Mouse (Mus musculus) MEL (cell line): Measurements from ENCODE around the gene Agpat1. TPM values are rescaled to one million over a fixed set of nuclear protein-coding genes. Genes with fewer than 3 reads are reported as not detected.

Experiments
- DNase-seq: peaks from one replicate; pipeline ENCODE4 v3.0.0; 2011; ENCODE audit warnings: low read depth, low spot score
- H3K27ac ChIP-seq: 2 replicates; pipeline ENCODE4 v1.5.1; 2012; ENCODE audit warnings: low read depth, mild to moderate bottlenecking, control low read depth, low read length, moderate library complexity; ENCODE audit not compliant: control insufficient read depth
- H3K27me3 ChIP-seq, 2 experiments: fragments of 150-350 bp in 1 of 2; sonication (generic) in 1 of 2; 2 replicates each; pipeline ENCODE4 v1.6.1; 2012; ENCODE audit warnings: low read length in 2 of 2, mild to moderate bottlenecking in 2 of 2, improper control_type of control experiment in 1 of 2, moderate library complexity in 1 of 2; ENCODE audit not compliant: insufficient read depth in 2 of 2, control insufficient read depth in 1 of 2
- H3K36me3 ChIP-seq, 2 experiments: 2 replicates each; pipeline ENCODE4 v1.6.1; 2012 to 2014; ENCODE audit warnings: low read length in 2 of 2, improper control_type of control experiment in 1 of 2, inconsistent platforms in 1 of 2, mild to moderate bottlenecking in 1 of 2; ENCODE audit not compliant: insufficient read depth in 2 of 2, control insufficient read depth in 1 of 2
- H3K4me1 ChIP-seq, 2 experiments: fragments of 150-350 bp in 1 of 2; sonication (generic) in 1 of 2; 2 replicates each; pipeline ENCODE4 v1.6.1; 2012; ENCODE audit warnings: low read length in 2 of 2, improper control_type of control experiment in 1 of 2, mild to moderate bottlenecking in 1 of 2; ENCODE audit not compliant: insufficient read depth in 2 of 2, control insufficient read depth in 1 of 2
- H3K4me3 ChIP-seq, 2 experiments: fragments of 150-350 bp in 1 of 2; sonication (generic) in 1 of 2; 2 replicates each; pipeline ENCODE4 v1.5.1; 2012; ENCODE audit warnings: low read depth in 2 of 2, low read length in 2 of 2, mild to moderate bottlenecking in 2 of 2, moderate library complexity in 2 of 2, control low read depth in 1 of 2, improper control_type of control experiment in 1 of 2; ENCODE audit not compliant: control insufficient read depth in 1 of 2, insufficient read depth in 1 of 2
- H3K79me2 ChIP-seq: 2 replicates; pipeline ENCODE4 v1.6.1; 2012; ENCODE audit warnings: mild to moderate bottlenecking, low read length, moderate library complexity; ENCODE audit not compliant: control insufficient read depth, poor library complexity, insufficient read depth
- H3K9ac ChIP-seq: 2 replicates; pipeline ENCODE4 v1.6.1; 2012; ENCODE audit warnings: low read depth, mild to moderate bottlenecking, control low read depth, low read length, moderate library complexity; ENCODE audit not compliant: control insufficient read depth, poor library complexity, severe bottlenecking
- H3K9me3 ChIP-seq: fragments of 150-350 bp; sonication (generic); replicated peaks from 2 replicates; pipeline ENCODE4 v1.6.1; 2012; ENCODE audit warnings: mild to moderate bottlenecking, low read length, improper control_type of control experiment, moderate library complexity; ENCODE audit not compliant: insufficient read depth
- BHLHE40 ChIP-seq: IDR thresholded peaks from 2 replicates; pipeline ENCODE4 v1.6.1; 2012; ENCODE audit warnings: low read depth, mild to moderate bottlenecking, inconsistent platforms, low read length, improper control_type of control experiment, borderline replicate concordance
- CHD1 ChIP-seq: IDR thresholded peaks from 2 replicates; pipeline ENCODE4 v1.6.1; 2012; ENCODE audit warnings: low read depth, mild to moderate bottlenecking, inconsistent platforms, low read length, improper control_type of control experiment
- CTCF ChIP-seq, 3 experiments: IDR thresholded peaks in 2 of 3; conservative IDR thresholded peaks in 1 of 3; 2 replicates each; pipeline ENCODE4 v1.5.1; 2011 to 2012; ENCODE audit warnings: low read length in 3 of 3, low read depth in 2 of 3, mild to moderate bottlenecking in 2 of 3, improper control_type of control experiment in 1 of 3, inconsistent platforms in 1 of 3, mixed read lengths in 1 of 3, moderate library complexity in 1 of 3; ENCODE audit not compliant: control insufficient read depth in 1 of 3, insufficient read depth in 1 of 3, poor library complexity in 1 of 3, severe bottlenecking in 1 of 3
- E2F4 ChIP-seq: IDR thresholded peaks from 2 replicates; pipeline ENCODE4 v1.6.1; 2011; ENCODE audit warnings: low read depth, low read length, improper control_type of control experiment, borderline replicate concordance
- EP300 ChIP-seq, 2 experiments: IDR thresholded peaks; 2 replicates each; pipeline ENCODE4 v1.6.1; 2011; ENCODE audit warnings: improper control_type of control experiment in 2 of 2, low read length in 2 of 2, low read depth in 1 of 2, mild to moderate bottlenecking in 1 of 2
- ETS1 ChIP-seq: IDR thresholded peaks from 2 replicates; pipeline ENCODE4 v1.6.1; 2012; ENCODE audit warnings: low read depth, mild to moderate bottlenecking, inconsistent platforms, low read length, improper control_type of control experiment, moderate library complexity
- GATA1 ChIP-seq: IDR thresholded peaks from 2 replicates; pipeline ENCODE4 v1.6.1; 2011; ENCODE audit warnings: low read depth, low read length, improper control_type of control experiment
- JUND ChIP-seq: IDR thresholded peaks from 2 replicates; pipeline ENCODE4 v1.6.1; 2011; ENCODE audit warnings: low read depth, mild to moderate bottlenecking, improper control_type of control experiment, low read length
- KAT2A ChIP-seq: conservative IDR thresholded peaks from 2 replicates; pipeline ENCODE4 v1.6.1; 2012; ENCODE audit warnings: low read depth, low read length, improper control_type of control experiment, inconsistent platforms
- MYC ChIP-seq: IDR thresholded peaks from 2 replicates; pipeline ENCODE4 v1.6.1; 2011; ENCODE audit warnings: low read depth, mild to moderate bottlenecking, low read length, improper control_type of control experiment, moderate library complexity
- NELFE ChIP-seq: IDR thresholded peaks from 2 replicates; pipeline ENCODE4 v1.6.1; 2011; ENCODE audit warnings: low read depth, low read length, improper control_type of control experiment
- NRF1 ChIP-seq: IDR thresholded peaks from 2 replicates; pipeline ENCODE4 v1.6.1; 2014; ENCODE audit warnings: low read depth, mild to moderate bottlenecking, inconsistent platforms, low read length, improper control_type of control experiment, moderate library complexity; ENCODE audit not compliant: poor library complexity, insufficient read depth, severe bottlenecking
- POLR2A ChIP-seq, 2 experiments: IDR thresholded peaks; 2 replicates each; pipeline ENCODE4 v1.6.1; 2011 to 2012; ENCODE audit warnings: low read length in 2 of 2, mild to moderate bottlenecking in 2 of 2, control low read depth in 1 of 2, improper control_type of control experiment in 1 of 2, low read depth in 1 of 2, moderate library complexity in 1 of 2; ENCODE audit not compliant: control insufficient read depth in 1 of 2, insufficient read depth in 1 of 2, poor library complexity in 1 of 2
- POLR2AphosphoS2 ChIP-seq: IDR thresholded peaks from 2 replicates; pipeline ENCODE4 v1.6.1; 2011; ENCODE audit warnings: low read length, improper control_type of control experiment
- POLR2AphosphoS5 ChIP-seq: IDR thresholded peaks from 2 replicates; pipeline ENCODE4 v1.6.1; 2012; ENCODE audit warnings: low read depth, borderline replicate concordance, mild to moderate bottlenecking, inconsistent platforms, low read length, moderate library complexity, mixed read lengths
- RAD21 ChIP-seq: IDR thresholded peaks from 2 replicates; pipeline ENCODE4 v1.6.1; 2011; ENCODE audit warnings: mild to moderate bottlenecking, low read depth, low read length, improper control_type of control experiment
- RCOR1 ChIP-seq: IDR thresholded peaks from 2 replicates; pipeline ENCODE4 v1.6.1; 2012; ENCODE audit warnings: low read depth, mild to moderate bottlenecking, inconsistent platforms, low read length, improper control_type of control experiment
- SMC3 ChIP-seq: IDR thresholded peaks from 2 replicates; pipeline ENCODE4 v1.6.1; 2011; ENCODE audit warnings: low read depth, low read length, improper control_type of control experiment
- TAL1 ChIP-seq: IDR thresholded peaks from 2 replicates; pipeline ENCODE4 v1.6.1; 2012; ENCODE audit warnings: mild to moderate bottlenecking, inconsistent platforms, low read length, moderate library complexity, mixed read lengths
- TBP ChIP-seq: IDR thresholded peaks from 2 replicates; pipeline ENCODE4 v1.8.0; 2011; ENCODE audit warnings: low read depth, low read length, improper control_type of control experiment
- TCF12 ChIP-seq: IDR thresholded peaks from 2 replicates; pipeline ENCODE4 v1.6.1; 2014; ENCODE audit warnings: low read depth, mild to moderate bottlenecking, inconsistent platforms, low read length, improper control_type of control experiment, moderate library complexity
- UBTF ChIP-seq: IDR thresholded peaks from 2 replicates; pipeline ENCODE4 v1.6.1; 2012; ENCODE audit warnings: low read depth, mild to moderate bottlenecking, inconsistent platforms, low read length, improper control_type of control experiment, moderate library complexity, borderline replicate concordance; ENCODE audit not compliant: insufficient read depth
- ZKSCAN1 ChIP-seq: IDR thresholded peaks from 2 replicates; pipeline ENCODE4 v1.6.1; 2012; ENCODE audit warnings: low read depth, mild to moderate bottlenecking, inconsistent platforms, low read length, improper control_type of control experiment, moderate library complexity
- ZNF384 ChIP-seq: IDR thresholded peaks from 2 replicates; pipeline ENCODE4 v1.6.1; 2012; ENCODE audit warnings: low read depth, mild to moderate bottlenecking, inconsistent platforms, low read length, improper control_type of control experiment
- polyA plus RNA-seq, 2 experiments: library from polyadenylated mRNA; stranded (reverse) in 1 of 2; unstranded in 1 of 2; fragments of >175 nt in 1 of 2; fragments of >200 nt in 1 of 2; gene quantifications; 2 replicates each; pipeline versions ENCODE4 v1.2.1 to v1.2.4; 2012; ENCODE audit warnings: low replicate concordance in 2 of 2, low read depth in 1 of 2; ENCODE audit not compliant: insufficient read length in 2 of 2, insufficient read depth in 1 of 2, missing spikeins in 1 of 2
- total RNA-seq: library from RNA; depleted of rRNA; stranded (reverse); fragments of 300-350 nt; gene quantifications from 2 replicates; pipeline ENCODE4 v1.2.3, GENCODE M21; 2012

Gene Agpat1
- total and polyA plus RNA-seq, 3 experiments, result 85.2 to 153 TPM; not detected in 1

- H3K27ac ChIP-seq, result peak overlapping the region; percentile 73
- H3K27me3 ChIP-seq, result no peaks in the 10 kb centered on the region
- H3K4me3 ChIP-seq, result peak overlapping the region; percentile 78 to 92
- H3K9ac ChIP-seq, result peak overlapping the region; percentile 89
- H3K4me1 ChIP-seq, result peaks cover 11 to 36% of the 10 kb centered on the region in 2 experiments
- H3K9me3 ChIP-seq, result no peaks in the 10 kb centered on the region
- no peak for TF ChIP-seq RCOR1
- TF ChIP-seq POLR2A (IDR thresholded peaks at IDR 0.05; ENCODE audit: control insufficient read depth in 1 of 2, insufficient read depth in 1 of 2, low read depth in 1 of 2, low read length in 2 of 2, poor library complexity in 1 of 2), result 0 out of 4 replicates have a peak, but pooled peaks of 1 of the 2 experiments have one; percentile 1
- no peak for TF ChIP-seq POLR2AphosphoS5
- no peak for TF ChIP-seq EP300 (IDR thresholded peaks at IDR 0.05; ENCODE audit: low read depth in 1 of 2, low read length in 2 of 2)
- TF ChIP-seq TBP, result no peak
- no peak for TF ChIP-seq POLR2AphosphoS2
- TF ChIP-seq JUND, result no peak
- no peak for TF ChIP-seq BHLHE40
- TF ChIP-seq ETS1, result no peak
- TF ChIP-seq, all 39 proteins: peak for 1
- peaks cover 0 to 27% of the 10 kb centered on the region in 2 experiments; a peak in 2 of 4 replicates for H3K36me3 ChIP-seq
- no peak for DNase-seq
- H3K79me2 ChIP-seq, result peaks cover 15% of the 10 kb centered on the region; the same call in 1 of the 2 replicates
Observed at GRCm38 (mm10) chr17:34587814-34588213, 16.2 kb upstream of the Agpat1 start.

GRCm38 (mm10) chr17:34588767-34589166 lies 15.3 kb upstream of the Agpat1 start:
- peaks cover 0 to 27% of the 10 kb centered on the region in 2 experiments; a peak in 2 of 4 replicates for H3K36me3 ChIP-seq
- no peak for TF ChIP-seq TAL1
- TF ChIP-seq CTCF (IDR thresholded peaks at IDR 0.05 in 2 of 3, conservative IDR thresholded peaks at IDR 0.05 in 1 of 3; ENCODE audit: control insufficient read depth in 1 of 3, insufficient read depth in 1 of 3, low read depth in 2 of 3, low read length in 3 of 3, poor library complexity in 1 of 3, severe bottlenecking in 1 of 3), result no peak
- no peak for TF ChIP-seq ZNF384
- no peak for TF ChIP-seq ZKSCAN1
- no peak for TF ChIP-seq NELFE
- no peak for TF ChIP-seq RCOR1
- no peak for TF ChIP-seq ETS1
- no peak for TF ChIP-seq SMC3
- TF ChIP-seq NRF1, result no peak
- TF ChIP-seq CHD1, result no peak
- no peak for TF ChIP-seq MYC
- no peak for TF ChIP-seq BHLHE40
- no peak for TF ChIP-seq E2F4
- no peak for TF ChIP-seq TCF12
- no peak for TF ChIP-seq RAD21
- no peak for TF ChIP-seq GATA1
- no peak for TF ChIP-seq KAT2A
- no peak for TF ChIP-seq UBTF
- TF ChIP-seq, all 39 proteins: peak for 0
- peak; percentile 30 for DNase-seq
- no peak overlapping the region for H3K27ac ChIP-seq
- peaks cover 16% of the 10 kb centered on the region for H3K79me2 ChIP-seq
- H3K4me1 ChIP-seq, result peaks cover 11 to 40% of the 10 kb centered on the region in 2 experiments
- no peaks in the 10 kb centered on the region for H3K27me3 ChIP-seq
- no peaks in the 10 kb centered on the region for H3K9me3 ChIP-seq
- peak overlapping the region; percentile 89; the same call in 1 of the 2 replicates for H3K9ac ChIP-seq
- peak overlapping the region in 1 of 2 experiments; percentile 78; a peak in 1 of 4 replicates for H3K4me3 ChIP-seq
